Mouse (Mus musculus) left cerebral cortex, adult 9 months (tissue): ENCODE results near the gene Gm27021.

Source experiments
- DNase-seq, 2 experiments: peaks; one replicate each; pipeline ENCODE4 v3.0.0; 2022; ENCODE audit warnings: low spot score in 2 of 2

Gm27021 gene

DNA sequence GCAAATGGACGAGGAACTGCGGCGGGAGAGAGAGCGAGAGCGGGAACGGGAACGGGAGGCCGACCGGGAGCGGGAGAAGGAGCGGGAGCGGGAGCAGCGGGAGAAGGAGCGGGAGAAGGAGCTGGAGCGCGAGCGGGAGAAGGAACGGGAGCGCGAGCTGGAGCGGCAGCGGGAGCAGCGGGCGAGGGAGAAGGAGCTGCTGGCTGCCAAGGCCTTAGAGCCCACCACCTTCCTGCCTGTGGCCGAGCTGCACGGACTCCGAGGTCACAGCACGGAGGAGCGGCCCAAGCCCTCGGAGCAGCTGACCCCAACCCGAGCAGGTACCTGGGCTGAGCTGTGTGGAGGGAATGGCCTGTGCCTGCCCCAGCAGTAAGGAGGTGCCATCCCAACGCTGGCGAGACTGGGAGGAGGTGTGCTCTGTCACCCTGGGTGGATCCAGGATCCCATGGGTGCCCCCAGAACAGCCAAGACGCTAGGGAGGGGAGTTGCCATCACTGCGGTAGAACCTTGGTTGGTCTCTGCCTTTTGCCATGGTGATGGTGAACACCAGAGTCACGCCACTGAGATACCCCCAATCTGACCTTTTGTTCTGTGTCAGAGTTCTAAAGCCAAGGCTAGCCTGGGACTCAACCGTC, 99.6 kb downstream of the Gm27021 start:
- DNase-seq, result no peak

- DNase-seq, result no peak
These were observed 100.1 kb downstream of the Gm27021 start for GRCm38 (mm10) chr8:120567731-120568130.

- no peak for DNase-seq
These were observed 101.2 kb downstream of the Gm27021 start for GRCm38 (mm10) chr8:120566681-120567080.

- DNase-seq, result no peak
These were observed 102.6 kb downstream of the Gm27021 start for GRCm38 (mm10) chr8:120565151-120565711.

DNA sequence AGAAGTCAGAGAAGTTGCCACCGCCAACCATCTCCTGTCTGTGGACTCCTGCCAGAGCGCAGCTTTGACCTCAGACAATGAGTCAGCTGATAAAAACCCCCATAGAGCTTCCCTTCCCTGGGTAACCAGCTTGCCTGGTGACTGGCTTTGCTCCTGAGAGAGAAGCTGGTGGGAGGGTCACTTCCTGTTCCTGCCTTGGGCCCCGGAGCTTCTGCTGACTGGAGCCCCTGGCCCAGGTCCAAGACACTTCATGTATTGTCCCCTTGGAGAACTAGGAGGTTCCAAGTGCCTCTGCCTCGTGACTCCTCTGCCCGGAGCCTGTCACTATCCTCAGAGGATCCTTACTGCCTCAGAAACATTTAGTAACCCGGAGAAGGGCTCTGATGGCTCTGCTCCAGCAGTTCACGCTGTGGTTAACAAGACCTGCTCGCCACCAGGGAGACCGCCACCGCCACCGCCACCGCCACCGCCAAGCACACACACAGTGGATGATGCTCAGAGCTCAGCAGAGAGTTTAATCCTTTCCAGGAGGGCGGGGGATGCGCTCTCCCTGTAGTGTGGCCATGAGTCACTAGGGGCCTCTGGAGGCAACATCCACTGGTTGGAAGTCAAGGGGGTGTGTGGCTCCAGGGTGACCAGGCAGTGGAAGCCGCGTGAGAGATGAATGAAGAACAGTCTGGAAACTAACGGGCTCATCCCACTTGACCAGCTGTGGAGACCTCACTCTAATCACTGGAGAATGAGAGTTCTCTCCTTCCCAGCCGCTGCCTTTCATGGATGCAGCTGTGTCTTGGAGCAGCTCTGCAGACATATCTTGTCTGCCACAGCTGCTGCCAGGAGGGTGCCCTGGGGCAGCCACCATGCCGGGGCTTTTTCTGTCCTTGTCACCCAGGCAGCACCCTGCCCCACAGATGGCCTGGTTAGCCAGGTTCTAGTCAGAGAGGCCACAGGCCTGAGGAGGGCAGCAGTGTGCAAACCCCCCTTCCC, 103.7 kb downstream of the Gm27021 start:
- peak; percentile 63 to 73 for DNase-seq

DNA sequence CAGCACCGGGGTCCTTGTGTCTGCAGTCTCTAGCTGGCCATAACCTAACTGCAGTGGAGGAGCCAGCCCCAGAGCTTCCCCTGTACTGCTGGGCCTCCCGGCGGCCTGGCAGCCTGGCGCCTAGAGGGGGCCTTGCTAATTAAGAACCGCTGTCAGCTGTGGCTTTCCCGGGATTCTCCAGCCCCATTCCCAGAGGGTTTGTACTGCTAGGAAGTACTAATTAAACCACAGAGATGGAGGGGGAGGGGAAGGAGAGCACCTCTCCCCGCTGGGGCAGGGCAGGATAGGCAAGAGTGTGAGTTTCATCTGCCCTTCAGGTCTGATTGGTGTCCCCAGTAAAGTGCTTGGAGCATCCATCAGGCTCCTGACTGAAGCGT, 104.5 kb downstream of the Gm27021 start:
- DNase-seq, result no peak

DNA sequence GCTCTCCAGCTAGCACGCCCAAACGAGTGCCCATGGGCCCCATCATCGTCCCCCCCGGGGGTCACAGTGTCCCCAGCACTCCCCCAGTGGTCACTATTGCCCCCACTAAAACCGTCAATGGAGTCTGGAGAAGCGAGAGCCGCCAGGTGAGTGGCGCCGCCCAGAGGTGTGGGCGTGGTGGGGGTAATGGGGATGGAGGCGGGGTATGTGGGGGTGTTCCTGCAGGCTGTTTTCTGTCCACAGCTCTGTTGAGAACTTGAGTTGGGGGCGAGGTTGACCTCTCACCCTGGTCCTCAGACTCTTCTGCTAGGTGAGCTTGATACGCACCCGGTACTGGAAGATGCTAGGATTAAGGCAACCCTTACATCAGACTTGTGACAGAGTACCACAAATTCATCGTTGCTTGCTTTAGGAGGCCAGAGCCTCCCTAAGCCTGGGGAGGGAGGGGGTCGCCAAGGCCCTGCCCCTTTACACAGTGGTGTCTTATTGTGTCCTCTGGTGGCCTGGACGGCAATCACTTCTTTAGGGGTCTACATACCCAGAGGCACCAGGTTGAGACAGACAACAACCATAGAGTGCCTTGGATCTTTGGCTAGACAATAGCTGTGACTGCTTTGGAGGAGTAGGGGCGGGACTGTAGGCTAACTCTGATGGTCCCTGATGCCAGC, 105.1 kb downstream of the Gm27021 start:
- no peak for DNase-seq

- no peak for DNase-seq
These were observed 106.1 kb downstream of the Gm27021 start for GRCm38 (mm10) chr8:120561539-120562435.

GRCm38 (mm10) chr8:120560535-120560934, 107.3 kb downstream of the Gm27021 start:
- no peak for DNase-seq

GRCm38 (mm10) chr8:120559654-120560053, 108.2 kb downstream of the Gm27021 start:
- no peak for DNase-seq
